Mouse (Mus musculus) olfactory bulb, adult 2 months (tissue): Measurements from ENCODE around the gene Vkorc1. TPM values are rescaled to one million over a fixed set of nuclear protein-coding genes. Genes with fewer than 3 reads are reported as not detected.

Experiments used
- H3K27ac ChIP-seq: fragments of 200-500 bp; 2 replicates; pipeline ENCODE4 v1.5.1; 2012; ENCODE audit warnings: low read depth, low read length; ENCODE audit not compliant: insufficient read depth
- H3K4me1 ChIP-seq: fragments of 200-500 bp; 2 replicates; pipeline ENCODE4 v1.6.1; 2012; ENCODE audit warnings: low read length; ENCODE audit not compliant: control insufficient read depth, insufficient read depth
- H3K4me3 ChIP-seq: fragments of 200-500 bp; 2 replicates; pipeline ENCODE4 v1.5.1; 2012; ENCODE audit warnings: mild to moderate bottlenecking, low read depth, low read length, moderate library complexity; ENCODE audit not compliant: insufficient read depth
- CTCF ChIP-seq: fragments of 200-500 bp; IDR thresholded peaks from 2 replicates; pipeline ENCODE4 v1.5.1; 2012; ENCODE audit warnings: low read depth, mild to moderate bottlenecking, low read length, moderate library complexity; ENCODE audit not compliant: insufficient read depth
- POLR2A ChIP-seq: fragments of 200-500 bp; IDR thresholded peaks from 2 replicates; pipeline ENCODE4 v1.6.1; 2012; ENCODE audit warnings: mild to moderate bottlenecking, low read depth, low read length, moderate library complexity; ENCODE audit not compliant: insufficient read depth
- WGBS: fragments of 180-500 bp; shearing (Covaris S2); methylation state at CpG from one replicate; pipeline ENCODE4 v1.1.7; 2018; 5-methylcytosine and 5-hydroxymethylcytosine counted together
- polyA plus RNA-seq: library from polyadenylated mRNA; stranded (reverse); fragments of >200 nt; gene quantifications from 2 replicates; pipeline ENCODE4 v1.2.4, GENCODE M21; 2012; ENCODE audit warnings: low replicate concordance; ENCODE audit not compliant: missing spikeins, insufficient read depth, insufficient read length

Vkorc1 gene
- polyA plus RNA-seq, 1 experiment, result not detected

DNA sequence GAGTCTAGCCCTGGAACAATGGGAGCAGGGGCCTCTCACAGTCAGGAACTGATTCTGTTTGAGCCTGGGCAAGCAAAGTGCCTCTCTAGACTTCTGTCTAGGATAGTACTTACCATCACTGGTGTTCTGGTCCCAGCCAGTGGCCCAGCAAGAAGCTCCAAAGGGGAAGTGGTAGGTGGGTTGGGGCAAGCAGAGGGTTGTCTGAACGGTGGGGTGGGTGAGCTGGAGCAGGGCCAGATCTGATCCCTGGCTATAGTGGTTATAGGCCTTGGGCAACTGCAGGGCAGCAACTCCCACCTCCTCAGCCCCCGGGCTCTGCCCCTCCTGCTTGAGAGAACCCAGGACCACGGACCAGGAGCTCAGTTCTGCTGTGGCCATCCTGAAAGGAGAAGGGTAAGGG lies 6.6 kb downstream of the Vkorc1 start:
- no peak for TF ChIP-seq POLR2A
- TF ChIP-seq CTCF, result no peak
- 65% methylated on average over 3 of the region's 3 CpGs for WGBS
- peaks cover 13% of the 10 kb centered on the region for H3K4me1 ChIP-seq
- H3K4me3 ChIP-seq, result no peak overlapping the region
- H3K27ac ChIP-seq, result no peak overlapping the region

DNA sequence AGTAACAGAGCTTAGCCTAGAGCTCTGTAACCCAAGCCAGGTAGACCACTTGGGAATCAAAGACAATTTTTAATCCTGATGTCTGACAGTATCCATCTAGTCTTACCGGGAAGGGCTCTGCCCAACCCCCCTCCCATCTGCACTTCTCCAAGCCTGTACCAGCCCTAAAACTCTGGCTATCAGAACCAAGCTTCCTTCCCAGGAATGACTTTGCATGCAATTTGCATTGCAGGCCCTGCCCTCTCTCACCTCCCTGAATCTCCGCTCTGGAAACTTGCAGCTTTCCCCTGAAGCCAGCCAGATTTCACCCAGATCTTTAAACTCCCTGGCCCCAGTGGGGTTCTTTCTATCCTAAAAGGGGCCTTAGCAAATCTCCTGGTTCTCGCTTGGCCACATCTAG lies 7.6 kb downstream of the Vkorc1 start:
- H3K27ac ChIP-seq, result no peak overlapping the region
- WGBS, result 77% methylated on average over 3 of the region's 3 CpGs
- H3K4me1 ChIP-seq, result peaks cover 22% of the 10 kb centered on the region
- no peak for TF ChIP-seq CTCF
- TF ChIP-seq POLR2A, result no peak
- H3K4me3 ChIP-seq, result no peak overlapping the region

DNA sequence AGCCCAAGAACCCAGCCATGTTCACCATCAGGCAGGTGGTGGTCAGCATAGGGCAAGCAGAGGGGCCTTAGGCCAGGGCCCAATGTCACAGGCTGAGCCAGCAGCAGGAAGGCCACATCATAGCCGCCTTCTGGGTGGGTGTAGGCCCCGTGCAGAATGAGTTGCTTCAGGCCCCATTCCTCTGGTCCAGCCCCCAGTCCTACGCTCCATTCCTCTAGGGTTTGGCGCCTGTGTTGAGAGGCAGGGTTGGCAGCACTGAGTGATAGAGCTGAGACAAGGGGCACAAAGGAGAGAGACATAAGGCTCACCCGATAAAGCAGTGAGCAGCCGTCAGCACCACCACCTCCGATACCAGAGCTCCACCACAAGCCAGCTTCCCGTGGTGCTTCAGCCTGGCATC lies 8.2 kb downstream of the Vkorc1 start:
- Histone ChIP-seq H3K4me3 (no peak overlapping the region), H3K27ac (no peak overlapping the region), H3K4me1 (peaks cover 22% of the 10 kb centered on the region)
- no peak for TF ChIP-seq POLR2A
- no peak for TF ChIP-seq CTCF
- 81% methylated on average over 8 of the region's 8 CpGs for WGBS

DNA sequence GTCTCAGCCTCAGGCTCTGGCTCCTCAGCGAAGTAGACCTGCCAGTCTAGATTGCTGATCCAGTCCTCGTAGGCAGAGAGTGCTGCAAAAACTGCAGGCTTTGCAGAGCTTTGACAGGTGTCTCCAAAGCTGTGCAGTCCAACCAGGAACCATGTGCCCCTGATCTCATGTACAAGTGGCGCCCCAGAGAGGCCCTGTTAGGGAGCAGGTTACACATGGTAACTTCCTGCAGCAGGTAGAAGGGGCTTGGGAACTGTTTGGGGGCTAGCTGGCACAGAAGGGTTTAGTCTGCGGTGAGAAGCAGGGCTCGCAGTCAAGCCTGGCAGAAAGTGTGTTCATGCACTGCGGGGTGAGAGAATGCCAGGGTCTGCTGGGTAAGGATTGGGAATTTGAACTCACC lies 8.9 kb downstream of the Vkorc1 start:
- Histone ChIP-seq H3K4me1 (peaks cover 22% of the 10 kb centered on the region), H3K27ac (no peak overlapping the region), H3K4me3 (no peak overlapping the region)
- WGBS, result 89% methylated on average over 6 of the region's 6 CpGs
- TF ChIP-seq POLR2A, result no peak
- TF ChIP-seq CTCF, result no peak

DNA sequence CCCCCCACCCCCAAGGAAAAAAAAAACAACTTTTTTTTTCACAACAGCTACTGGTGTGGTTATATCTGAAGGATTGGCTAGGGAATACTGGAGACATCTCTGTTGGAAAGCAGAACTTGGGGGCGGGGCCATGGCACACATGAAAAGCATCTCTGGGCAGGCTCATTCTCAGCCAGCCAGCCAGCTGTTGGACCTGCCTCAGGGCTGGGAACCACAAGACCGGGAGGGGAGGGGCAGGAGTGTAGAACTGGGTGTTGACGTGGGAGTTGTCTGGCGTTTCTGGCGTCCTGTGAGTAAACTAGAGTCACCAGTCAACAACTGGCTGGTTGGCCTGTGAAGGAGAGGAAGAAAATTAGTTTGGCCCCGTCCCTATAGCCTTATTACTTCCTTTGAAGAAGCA lies 9.5 kb downstream of the Vkorc1 start:
- no peak overlapping the region for H3K4me3 ChIP-seq
- TF ChIP-seq POLR2A (no peak), CTCF (no peak)
- no peak overlapping the region for H3K27ac ChIP-seq
- WGBS, result 32% methylated on average over 6 of the region's 6 CpGs
- H3K4me1 ChIP-seq, result peaks cover 22% of the 10 kb centered on the region

DNA sequence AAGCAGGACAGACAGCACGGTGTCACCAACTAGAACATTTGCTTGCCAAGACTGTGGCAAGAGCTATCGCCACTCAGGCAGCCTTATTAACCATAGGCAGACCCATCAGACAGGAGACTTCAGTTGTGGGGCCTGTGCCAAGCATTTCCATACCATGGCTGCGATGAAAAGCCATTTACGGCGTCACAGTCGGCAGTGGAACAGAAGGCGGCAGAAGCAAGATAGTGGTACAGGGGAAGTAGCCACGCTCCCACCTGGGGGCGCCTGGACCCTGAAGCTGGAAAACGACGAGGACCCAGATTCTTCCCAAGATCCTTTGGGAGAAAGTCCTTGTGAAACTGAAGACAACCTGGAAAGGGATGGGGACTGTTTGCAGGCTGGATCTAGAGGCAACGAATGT lies 15.0 kb downstream of the Vkorc1 start:
- H3K4me3 ChIP-seq, result no peak overlapping the region
- H3K4me1 ChIP-seq, result peaks cover 20% of the 10 kb centered on the region
- H3K27ac ChIP-seq, result no peak overlapping the region
- WGBS, result 84% methylated on average over 12 of the region's 12 CpGs
- no peak for TF ChIP-seq POLR2A
- TF ChIP-seq CTCF, result no peak

DNA sequence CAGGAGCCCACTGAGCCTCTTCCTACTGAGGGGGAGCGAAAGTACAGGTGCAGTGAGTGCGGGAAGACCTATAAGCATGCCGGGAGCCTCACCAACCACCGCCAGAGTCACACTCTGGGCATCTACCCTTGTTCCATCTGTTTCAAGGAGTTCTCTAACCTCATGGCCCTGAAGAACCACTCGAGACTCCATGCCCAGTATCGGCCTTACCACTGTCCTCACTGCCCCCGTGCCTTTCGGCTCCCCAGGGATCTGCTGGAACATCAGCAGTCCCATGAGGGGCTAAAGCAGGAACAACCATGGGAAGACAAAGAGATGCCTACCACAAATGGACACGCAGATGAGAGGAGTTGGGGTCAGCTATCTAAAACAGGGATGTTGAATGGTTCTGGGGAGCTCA lies 16.1 kb downstream of the Vkorc1 start:
- Histone ChIP-seq H3K4me1 (peaks cover 17% of the 10 kb centered on the region), H3K27ac (no peak overlapping the region), H3K4me3 (no peak overlapping the region)
- TF ChIP-seq POLR2A (no peak), CTCF (no peak)
- WGBS, result 96% methylated on average over 9 of the region's 9 CpGs

DNA sequence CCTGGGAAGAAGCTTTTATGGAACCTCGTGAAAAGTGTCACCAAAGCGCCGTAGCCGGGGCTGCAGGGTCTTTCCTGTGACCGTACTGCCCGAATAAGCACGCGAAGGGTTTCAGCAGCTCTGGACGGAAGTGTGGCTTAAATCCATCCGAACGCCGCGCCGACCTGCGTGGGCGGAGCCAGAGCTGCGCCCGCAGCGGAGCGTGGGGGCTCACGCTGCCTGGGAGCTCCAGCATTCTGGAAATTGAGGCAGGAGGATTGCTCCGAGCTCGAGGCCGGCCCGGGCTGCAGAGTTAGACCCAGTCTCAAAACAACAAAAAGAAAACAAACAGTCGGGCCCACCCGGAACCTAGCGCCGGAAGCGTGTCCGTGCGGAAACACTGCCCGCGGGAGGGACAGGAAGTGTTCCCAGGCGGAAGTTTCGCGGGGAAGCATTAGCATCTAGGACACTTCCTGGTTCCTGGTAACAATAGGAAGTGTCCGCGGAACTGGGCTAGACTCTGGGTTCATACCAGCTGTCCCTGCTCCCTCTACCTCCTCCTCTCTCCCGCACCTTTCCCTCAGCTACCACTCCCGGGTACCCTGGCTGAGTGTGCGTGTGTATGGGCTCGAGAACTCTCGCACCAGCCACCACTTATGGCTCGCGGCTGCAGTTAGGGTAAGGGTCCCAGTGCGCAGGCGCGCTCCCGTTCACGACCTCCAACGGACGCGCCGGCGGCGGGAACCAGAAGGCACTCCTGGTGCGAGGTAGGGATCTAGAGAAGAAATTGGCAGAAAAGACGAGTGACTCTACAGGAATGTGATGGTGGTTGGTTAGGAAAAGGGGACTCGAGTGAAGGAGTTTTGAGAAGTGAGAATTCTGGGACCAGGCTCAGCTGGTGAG lies 18.7 kb downstream of the Vkorc1 start, which contains the start of gene Zfp668:
Zfp668 (minus strand) TSS at position 362 of the 882 bp plus-strand sequence.
- Histone ChIP-seq H3K4me1 (peaks cover 3% of the 10 kb centered on the region; the same call in 1 of the 2 replicates), H3K4me3 (peak within 1 kb of the TSS; percentile 90), H3K27ac (peak within 1 kb of the TSS; percentile 86)
- WGBS, result under 1% methylated on average over 60 of the region's 60 CpGs
- TF ChIP-seq POLR2A, result no peak
- no peak for TF ChIP-seq CTCF

DNA sequence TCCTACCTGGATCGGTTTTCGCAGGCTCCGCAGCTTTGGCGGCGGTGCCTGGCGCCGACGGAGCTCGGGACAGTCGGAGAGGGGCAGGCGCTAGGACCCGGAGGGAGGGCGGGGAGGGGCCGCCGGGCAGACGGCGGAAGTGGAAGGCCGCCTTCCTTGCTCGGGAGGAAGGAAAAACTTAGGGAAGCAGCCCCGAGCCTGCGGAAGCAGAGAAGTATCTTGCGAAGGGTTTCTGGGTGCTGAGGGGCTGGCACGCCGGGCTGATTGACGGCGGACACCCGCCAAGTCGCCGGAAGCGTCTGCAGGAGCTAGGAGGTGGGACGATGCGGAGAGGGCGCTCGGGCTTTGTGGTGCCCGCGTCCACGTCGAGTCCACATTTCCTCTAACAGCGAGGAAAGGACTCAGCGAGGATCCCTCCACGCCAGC lies 19.4 kb downstream of the Vkorc1 start, which contains the start of gene Zfp646:
Zfp646 (plus strand) TSS at position 181 of the 426 bp plus-strand sequence.
- H3K4me1 ChIP-seq, result peaks cover 3% of the 10 kb centered on the region; the same call in 1 of the 2 replicates
- peak within 1 kb of the TSS; percentile 86 for H3K27ac ChIP-seq
- under 1% methylated on average over 41 of the region's 41 CpGs for WGBS
- TF ChIP-seq CTCF (no peak), POLR2A (no peak)
- peak within 1 kb of the TSS; percentile 90 for H3K4me3 ChIP-seq
